ENCODE assay signal across 9 mouse cellular contexts in the genomic region with DNA sequence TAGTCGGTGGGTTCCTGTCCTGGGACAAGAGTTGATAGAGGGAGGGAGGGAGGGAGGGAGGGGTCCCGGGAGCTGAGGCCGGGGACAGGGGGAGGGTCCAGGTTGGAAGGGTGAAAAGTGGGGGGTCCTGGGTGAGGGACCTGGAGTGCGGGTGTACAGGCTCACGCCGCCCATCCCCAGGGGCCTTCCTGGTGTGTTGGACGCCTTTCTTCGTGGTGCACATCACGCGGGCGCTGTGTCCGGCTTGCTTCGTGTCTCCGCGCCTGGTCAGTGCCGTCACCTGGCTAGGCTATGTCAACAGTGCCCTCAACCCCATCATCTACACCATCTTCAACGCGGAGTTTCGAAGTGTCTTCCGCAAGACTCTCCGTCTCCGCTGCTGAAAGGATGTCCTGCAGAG. TPM values are rescaled to one million over a fixed set of nuclear protein-coding genes. Genes with fewer than 3 reads are reported as not detected.
DNase-seq lines count a peak whose midpoint lies in the region; ATAC-seq and TF ChIP-seq lines count a peak whose summit lies in the region.
"Had no signal": no experiment of that assay in that cellular context is flagged by ENCODE, and none has a peak within 500 bp of the region (broad histone marks: within the 10 kb centered on the region; RNA-seq: fewer than 3 reads in every experiment).

No protein-coding gene starts in this region.

- peaks cover 41% of the 10 kb centered on the region for H3K27me3 ChIP-seq in kidney, embryonic 14.5 days (ENCODE audit: control insufficient read depth, insufficient read depth, low read length)
- H3K27me3 ChIP-seq in embryonic facial prominence, embryonic 13.5 days = peaks cover 54% of the 10 kb centered on the region
- H3K27me3 ChIP-seq in intestine, embryonic 16.5 days (replicated peaks; ENCODE audit: control insufficient read depth, insufficient read depth, low read length) = peaks cover 51% of the 10 kb centered on the region
- H3K27me3 ChIP-seq in midbrain, postnatal 0 days (ENCODE audit: insufficient read depth, low read length) = peaks cover 29% of the 10 kb centered on the region

- no peaks in the 10 kb centered on the region for H3K4me1 ChIP-seq in kidney, embryonic 14.5 days (ENCODE audit: control insufficient read depth, insufficient read depth, low read length)
- H3K4me1 ChIP-seq in embryonic facial prominence, embryonic 13.5 days = peaks cover 33% of the 10 kb centered on the region
- peaks cover 21% of the 10 kb centered on the region for H3K4me1 ChIP-seq in intestine, embryonic 16.5 days (ENCODE audit: control insufficient read depth, insufficient read depth, low read length)
- H3K4me1 ChIP-seq in midbrain, postnatal 0 days (ENCODE audit: insufficient read depth, low read length) = peaks cover 6% of the 10 kb centered on the region; the same call in 1 of the 2 replicates

- no peak overlapping the region for H3K27ac ChIP-seq in kidney, embryonic 14.5 days (ENCODE audit: low read depth, low read length)
- no peak overlapping the region for H3K27ac ChIP-seq in embryonic facial prominence, embryonic 13.5 days
- no peak overlapping the region for H3K27ac ChIP-seq in intestine, embryonic 16.5 days (ENCODE audit: low read length)
- no peak overlapping the region for H3K27ac ChIP-seq in midbrain, postnatal 0 days (ENCODE audit: low read depth, low read length)

- peaks cover 14% of the 10 kb centered on the region for H3K36me3 ChIP-seq in kidney, embryonic 14.5 days (ENCODE audit: control insufficient read depth, insufficient read depth, low read length)
- H3K36me3 ChIP-seq in embryonic facial prominence, embryonic 13.5 days = peaks cover 24% of the 10 kb centered on the region
- H3K36me3 ChIP-seq in intestine, embryonic 16.5 days (ENCODE audit: control insufficient read depth, insufficient read depth, low read length) = peaks cover 6% of the 10 kb centered on the region; the same call in 1 of the 2 replicates
- H3K36me3 ChIP-seq in midbrain, postnatal 0 days (ENCODE audit: insufficient read depth, low read length) = peaks cover 17% of the 10 kb centered on the region

- H3K9me3 ChIP-seq in kidney, embryonic 14.5 days (ENCODE audit: control insufficient read depth, low read length) = no peaks in the 10 kb centered on the region
- no peaks in the 10 kb centered on the region for H3K9me3 ChIP-seq in embryonic facial prominence, embryonic 13.5 days
- no peaks in the 10 kb centered on the region for H3K9me3 ChIP-seq in intestine, embryonic 16.5 days (ENCODE audit: control insufficient read depth, low read length)
- no peaks in the 10 kb centered on the region for H3K9me3 ChIP-seq in midbrain, postnatal 0 days (ENCODE audit: low read length)

- ATAC-seq in kidney, embryonic 14.5 days (ENCODE audit: low FRiP score, low TSS enrichment) = 0 out of 2 replicates have a peak, but pooled peaks have one; percentile 3
- ATAC-seq in embryonic facial prominence, embryonic 13.5 days (ENCODE audit: insufficient number of reproducible peaks, insufficient read depth, low FRiP score, low TSS enrichment, low read depth) = no peak
- ATAC-seq in intestine, embryonic 16.5 days = 0 out of 2 replicates have a peak, but pooled peaks have one; percentile 9
- ATAC-seq in midbrain, postnatal 0 days (ENCODE audit: low FRiP score) = no peak

- TF ChIP-seq CTCF in midbrain, postnatal 0 days (IDR thresholded peaks at IDR 0.05) = no peak

- peak overlapping the region; percentile 39 for H3K4me3 ChIP-seq in kidney, embryonic 14.5 days (ENCODE audit: low read length)
- H3K4me3 ChIP-seq in embryonic facial prominence, embryonic 13.5 days = peak overlapping the region; percentile 45
- peak overlapping the region; percentile 48 for H3K4me3 ChIP-seq in intestine, embryonic 16.5 days (ENCODE audit: low read length)
- H3K4me3 ChIP-seq in midbrain, postnatal 0 days (ENCODE audit: low read depth, low read length) = peak overlapping the region; percentile 36

- DNase-seq in kidney, postnatal 10 days = no peak
- no peak for DNase-seq in midbrain, postnatal 0 days (ENCODE audit: low spot score)
- DNase-seq in adrenal gland, adult (ENCODE audit: inconsistent age in 2 of 2, low spot score in 1 of 2) = no peak
- no peak for DNase-seq in frontal cortex, postnatal 10 days (ENCODE audit: low spot score in 2 of 2)
- no peak for DNase-seq in cerebellum, adult 11 months

- peak overlapping the region; percentile 57; the same call in 1 of the 2 replicates for H3K9ac ChIP-seq in kidney, embryonic 14.5 days (ENCODE audit: low read depth, low read length)
- no peak overlapping the region; the same call in 1 of the 2 replicates for H3K9ac ChIP-seq in embryonic facial prominence, embryonic 13.5 days
- peak overlapping the region; percentile 67; the same call in 1 of the 2 replicates for H3K9ac ChIP-seq in intestine, embryonic 16.5 days (ENCODE audit: low read depth, low read length)
- 0 out of 2 replicates have a peak overlapping the region, but pooled peaks have one; percentile 29 for H3K9ac ChIP-seq in midbrain, postnatal 0 days (replicated peaks; ENCODE audit: low read length, poor library complexity, severe bottlenecking)

- WGBS in kidney, embryonic 14.5 days = 7% methylated on average over 22 of the region's 22 CpGs
- 7% methylated on average over 22 of the region's 22 CpGs for WGBS in embryonic facial prominence, embryonic 13.5 days
- 8% methylated on average over 22 of the region's 22 CpGs for WGBS in intestine, embryonic 16.5 days
- 6% methylated on average over 20 of the region's 22 CpGs for WGBS in midbrain, postnatal 0 days

- H3K4me2 ChIP-seq in kidney, embryonic 14.5 days (replicated peaks; ENCODE audit: low read depth, low read length) = peak overlapping the region; percentile 76
- H3K4me2 ChIP-seq in embryonic facial prominence, embryonic 13.5 days = peak overlapping the region; percentile 81
- peak overlapping the region; percentile 84 for H3K4me2 ChIP-seq in intestine, embryonic 16.5 days (ENCODE audit: low read depth, low read length)
- H3K4me2 ChIP-seq in midbrain, postnatal 0 days (ENCODE audit: low read depth, low read length, poor library complexity, severe bottlenecking) = peak overlapping the region; percentile 62

RNA-seq across cellular contexts. Expression of a gene that starts 2.7 kb away (rescaled TPM):
- 1.4 and 1.6 TPM in 2 replicates for polyA plus RNA-seq in kidney, embryonic 14.5 days (2014; fragmentation: Nextera tagmentation; extraction: Ambion mirVana)
- polyA plus RNA-seq in embryonic facial prominence, embryonic 13.5 days (2015; fragmentation: Nextera tagmentation; extraction: Ambion mirVana) = 1.3 and 1.7 TPM in 2 replicates
- 0.23 and 0.48 TPM in 2 replicates for polyA plus RNA-seq in intestine, embryonic 16.5 days (2015; fragmentation: Nextera tagmentation; extraction: Ambion mirVana)
- total RNA-seq in midbrain, postnatal 0 days (2014; rRNA removed) = 0.55 and 0.61 TPM in 2 replicates
- 0.73 and 0.98 TPM in 2 replicates for polyA plus RNA-seq in midbrain, postnatal 0 days (2015; fragmentation: Nextera tagmentation; extraction: Ambion mirVana)
- total RNA-seq: hematopoietic stem cell, adult 5-6 weeks had no signal

RNA-seq across cellular contexts. Expression of a gene that starts 15.5 kb away (rescaled TPM):
- 40.2 and 58.1 TPM in 2 replicates for polyA plus RNA-seq in kidney, embryonic 14.5 days (2014; fragmentation: Nextera tagmentation; extraction: Ambion mirVana)
- polyA plus RNA-seq in embryonic facial prominence, embryonic 13.5 days (2015; fragmentation: Nextera tagmentation; extraction: Ambion mirVana) = 1.1 and 1.9 TPM in 2 replicates
- polyA plus RNA-seq in intestine, embryonic 16.5 days (2015; fragmentation: Nextera tagmentation; extraction: Ambion mirVana) = 304 and 334 TPM in 2 replicates
- 1.5 and 2.5 TPM in 2 replicates for total RNA-seq in midbrain, postnatal 0 days (2014; rRNA removed)
- 3.3 and 4.3 TPM in 2 replicates for polyA plus RNA-seq in midbrain, postnatal 0 days (2015; fragmentation: Nextera tagmentation; extraction: Ambion mirVana)
- total RNA-seq: hematopoietic stem cell, adult 5-6 weeks had no signal

RNA-seq across cellular contexts. Expression of a gene that starts 17.9 kb away (rescaled TPM):
- polyA plus RNA-seq in kidney, embryonic 14.5 days (2014; fragmentation: Nextera tagmentation; extraction: Ambion mirVana) = 1.7 and 3.5 TPM in 2 replicates
- 2.0 TPM in 1 of 2 replicates, not detected in the other for polyA plus RNA-seq in embryonic facial prominence, embryonic 13.5 days (2015; fragmentation: Nextera tagmentation; extraction: Ambion mirVana)
- polyA plus RNA-seq in intestine, embryonic 16.5 days (2015; fragmentation: Nextera tagmentation; extraction: Ambion mirVana) = 167 and 234 TPM in 2 replicates
- total RNA-seq in midbrain, postnatal 0 days (2014; rRNA removed) = not detected in 2 replicates
- polyA plus RNA-seq in midbrain, postnatal 0 days (2015; fragmentation: Nextera tagmentation; extraction: Ambion mirVana) = not detected in 2 replicates
- total RNA-seq: hematopoietic stem cell, adult 5-6 weeks had no signal

RNA-seq across cellular contexts. Expression of a gene that starts 28.2 kb away (rescaled TPM):
- polyA plus RNA-seq in kidney, embryonic 14.5 days (2014; fragmentation: Nextera tagmentation; extraction: Ambion mirVana) = 2.4 and 2.7 TPM in 2 replicates
- polyA plus RNA-seq in embryonic facial prominence, embryonic 13.5 days (2015; fragmentation: Nextera tagmentation; extraction: Ambion mirVana) = 2.0 and 2.4 TPM in 2 replicates
- 6.5 and 9.1 TPM in 2 replicates for polyA plus RNA-seq in intestine, embryonic 16.5 days (2015; fragmentation: Nextera tagmentation; extraction: Ambion mirVana)
- total RNA-seq in midbrain, postnatal 0 days (2014; rRNA removed) = 3.9 and 4.5 TPM in 2 replicates
- 2.8 and 2.9 TPM in 2 replicates for polyA plus RNA-seq in midbrain, postnatal 0 days (2015; fragmentation: Nextera tagmentation; extraction: Ambion mirVana)

RNA-seq across cellular contexts. Expression of a gene that starts 33.0 kb away (rescaled TPM):
- 64.0 and 79.7 TPM in 2 replicates for polyA plus RNA-seq in kidney, embryonic 14.5 days (2014; fragmentation: Nextera tagmentation; extraction: Ambion mirVana)
- polyA plus RNA-seq in embryonic facial prominence, embryonic 13.5 days (2015; fragmentation: Nextera tagmentation; extraction: Ambion mirVana) = 81.1 and 83.3 TPM in 2 replicates
- polyA plus RNA-seq in intestine, embryonic 16.5 days (2015; fragmentation: Nextera tagmentation; extraction: Ambion mirVana) = 61.0 and 64.4 TPM in 2 replicates
- total RNA-seq in midbrain, postnatal 0 days (2014; rRNA removed) = 246 and 289 TPM in 2 replicates
- polyA plus RNA-seq in midbrain, postnatal 0 days (2015; fragmentation: Nextera tagmentation; extraction: Ambion mirVana) = 291 and 306 TPM in 2 replicates

Comparison
In these comparisons a context has a peak if more than half of its experiments do, and no peak if none do; other contexts are left out.
1. ATAC-seq: peak in kidney, embryonic 14.5 days (single experiment) and intestine, embryonic 16.5 days (single experiment); none in embryonic facial prominence, embryonic 13.5 days (single experiment) and midbrain, postnatal 0 days (single experiment).
2. RNA of a gene that starts 17.9 kb away (polyA plus RNA-seq): 167 to 234 TPM in intestine, embryonic 16.5 days; 1.7 to 3.5 TPM in kidney, embryonic 14.5 days, not detected in midbrain, postnatal 0 days and 2.0 TPM in embryonic facial prominence, embryonic 13.5 days; every median in the first group is over 10 times any median in the second.
3. Peak in every context shown above with its lines, with median percentiles within 50 percentile points of each other: H3K4me2 ChIP-seq and H3K4me3 ChIP-seq.